Mouse (Mus musculus): ENCODE data around the gene Axin1.
"Not testable (repeated sequence)": the region's sequence is repeated elsewhere in the genome, so short reads cannot be mapped to it uniquely, and the experiment has no call there.

GRCm38 (mm10) chr17:26114461-26114860 lies 24.0 kb upstream of the Axin1 start:
- TF ChIP-seq TAL1, GATA1 (IDR thresholded peaks at IDR 0.05; ENCODE audit: low read length): not testable (repeated sequence)

Data from erythroblast, embryonic 14.5 days (primary cell).